Mouse (Mus musculus): ENCODE data around the gene Prlh. TPM values are rescaled to one million over a fixed set of nuclear protein-coding genes. Genes with fewer than 3 reads are reported as not detected.

Gene Prlh
- total RNA-seq, 2 experiments from 2014 or later: not detected

GRCm38 (mm10) chr1:90998891-90999611 is 46.1 kb downstream of the Prlh start:
- no peak for DNase-seq (ENCODE audit: extremely low spot score in 1 of 2, low spot score in 1 of 2)

- no peak for DNase-seq (ENCODE audit: extremely low spot score in 1 of 2, low spot score in 1 of 2)
Observed at GRCm38 (mm10) chr1:90999911-91000601, 47.1 kb downstream of the Prlh start.

- DNase-seq (ENCODE audit: extremely low spot score in 1 of 2, low spot score in 1 of 2): no peak
Observed at GRCm38 (mm10) chr1:91001101-91001500, 48.2 kb downstream of the Prlh start.

- DNase-seq (ENCODE audit: extremely low spot score in 1 of 2, low spot score in 1 of 2): no peak
Observed at GRCm38 (mm10) chr1:91001871-91002539, 49.1 kb downstream of the Prlh start.

GRCm38 (mm10) chr1:91002641-91003040 is 49.7 kb downstream of the Prlh start:
- no peak for DNase-seq (ENCODE audit: extremely low spot score in 1 of 2, low spot score in 1 of 2)

Other genes starting within 250 kb of the Prlh start
- gene Col6a3, start 109.1 kb upstream of the Prlh start, total RNA-seq (2021): 1 to 10 TPM; 5.0 to 6.1 TPM
- gene Mlph, start 38.0 kb upstream of the Prlh start, total RNA-seq (2021): 1 to 10 TPM in 1 of 2 experiments, under 1 TPM in 1; 0.49 to 1.0 TPM
- not detected for gene Rab17, start 16.6 kb downstream of the Prlh start, total RNA-seq (2021)
- gene Lrrfip1, start 45.6 kb downstream of the Prlh start, total RNA-seq (2021): 10 to 100 TPM; 64.0 to 74.4 TPM
- gene Rbm44, start 192.0 kb downstream of the Prlh start, total RNA-seq (2021): not detected
- 10 to 100 TPM; 61.6 to 63.1 TPM for gene Ramp1, start 226.7 kb downstream of the Prlh start, total RNA-seq (2021)